In the genomic region with DNA sequence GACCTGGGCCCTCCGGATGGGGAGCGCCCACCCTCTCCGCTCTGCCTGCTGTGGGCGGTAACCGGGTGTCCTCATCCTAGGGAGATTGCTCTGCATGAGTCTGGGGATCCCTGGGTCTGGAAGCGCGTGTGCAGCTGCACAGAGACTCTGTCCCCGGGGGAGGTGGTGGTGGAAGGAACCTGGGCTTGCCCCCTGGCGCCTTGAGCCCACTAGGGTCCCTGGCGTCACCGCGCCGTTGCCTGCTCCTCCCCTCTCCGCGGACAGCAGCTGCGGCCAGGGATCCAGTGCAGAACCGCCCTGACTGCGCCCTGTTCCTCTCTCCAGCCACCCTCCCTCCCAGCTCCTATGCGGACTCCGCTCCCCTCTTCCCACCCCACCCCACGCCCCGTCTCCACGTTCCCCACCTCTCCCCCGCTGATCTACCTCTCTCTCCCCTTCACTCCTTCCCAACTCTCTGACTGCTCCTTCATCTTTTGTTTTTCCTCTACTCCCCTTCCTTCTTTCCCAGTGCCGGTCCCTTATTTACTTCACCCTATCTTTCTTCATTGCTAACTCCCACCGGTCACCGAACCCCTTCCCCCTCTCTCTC, we compare ENCODE assay signal across 9 mouse cellular contexts.
DNase-seq lines count a peak whose midpoint lies in the region; ATAC-seq and TF ChIP-seq lines count a peak whose summit lies in the region.
"Had no signal": no experiment of that assay in that cellular context is flagged by ENCODE, and none has a peak within 500 bp of the region (broad histone marks: within the 10 kb centered on the region; RNA-seq: fewer than 3 reads in every experiment).

No protein-coding gene starts in this region.

- peak overlapping the region; percentile 24 for H3K4me3 ChIP-seq in erythroblast, embryonic 14.5 days (replicated peaks)
- H3K4me3 ChIP-seq in forebrain, embryonic 15.5 days: peak overlapping the region; percentile 59
- peak overlapping the region; percentile 48 for H3K4me3 ChIP-seq in hindbrain, embryonic 11.5 days (ENCODE audit: low read depth, low read length)
- H3K4me3 ChIP-seq in liver, embryonic 14.5 days (ENCODE audit: insufficient read depth in 1 of 2, low read depth in 2 of 2, low read length in 2 of 2): peak overlapping the region; percentile 28 to 34; a peak in 3 of 4 replicates
- H3K4me3 ChIP-seq in olfactory bulb, adult 2 months (ENCODE audit: insufficient read depth, low read depth, low read length): peak overlapping the region; percentile 42

- H3K36me3 ChIP-seq in erythroblast, embryonic 14.5 days (ENCODE audit: control insufficient read depth): no peaks in the 10 kb centered on the region
- H3K36me3 ChIP-seq in forebrain, embryonic 15.5 days: no peaks in the 10 kb centered on the region
- no peaks in the 10 kb centered on the region for H3K36me3 ChIP-seq in hindbrain, embryonic 11.5 days (ENCODE audit: control insufficient read depth, insufficient read depth, low read length)
- H3K36me3 ChIP-seq in liver, embryonic 14.5 days (replicated peaks; ENCODE audit: control insufficient read depth, insufficient read depth, low read depth): no peaks in the 10 kb centered on the region
- H3K36me3 ChIP-seq: G1E had no signal

- TF ChIP-seq EP300 in liver, embryonic 14.5 days (IDR thresholded peaks at IDR 0.05; ENCODE audit: low read depth): no peak

- ATAC-seq in erythroblast, adult 5-6 weeks (replicated peaks; ENCODE audit: low FRiP score, poor library complexity, severe bottlenecking): no peak
- ATAC-seq in forebrain, embryonic 15.5 days (replicated peaks): peak; percentile 85
- ATAC-seq in hindbrain, embryonic 11.5 days (ENCODE audit: low FRiP score): peak; percentile 88
- ATAC-seq in liver, embryonic 14.5 days (ENCODE audit: insufficient read depth): no peak

- no peak overlapping the region for H3K27ac ChIP-seq in forebrain, embryonic 15.5 days (replicated peaks)
- peak overlapping the region; percentile 48; the same call in 1 of the 2 replicates for H3K27ac ChIP-seq in hindbrain, embryonic 11.5 days (ENCODE audit: low read depth, low read length)
- no peak overlapping the region for H3K27ac ChIP-seq in liver, embryonic 14.5 days
- H3K27ac ChIP-seq in olfactory bulb, adult 2 months (ENCODE audit: insufficient read depth, low read depth, low read length): no peak overlapping the region

- H3K4me1 ChIP-seq in erythroblast, embryonic 14.5 days (ENCODE audit: control insufficient read depth): peaks cover 2% of the 10 kb centered on the region; the same call in 1 of the 2 replicates
- H3K4me1 ChIP-seq in forebrain, embryonic 15.5 days: peaks cover 24% of the 10 kb centered on the region
- peaks cover 3% of the 10 kb centered on the region; the same call in 1 of the 2 replicates for H3K4me1 ChIP-seq in hindbrain, embryonic 11.5 days (replicated peaks; ENCODE audit: control insufficient read depth, insufficient read depth, low read length)
- no peaks in the 10 kb centered on the region; a peak in 1 of 4 replicates for H3K4me1 ChIP-seq in liver, embryonic 14.5 days (replicated peaks; ENCODE audit: control insufficient read depth in 2 of 2, insufficient read depth in 2 of 2, low read length in 1 of 2)
- H3K4me1 ChIP-seq in olfactory bulb, adult 2 months (ENCODE audit: control insufficient read depth, insufficient read depth, low read length): peaks cover 11% of the 10 kb centered on the region

- peak overlapping the region; percentile 99 for H3K4me2 ChIP-seq in forebrain, embryonic 15.5 days (replicated peaks)
- peak overlapping the region; percentile 89 for H3K4me2 ChIP-seq in hindbrain, embryonic 11.5 days (replicated peaks; ENCODE audit: low read depth, low read length)
- peak overlapping the region; percentile 58 for H3K4me2 ChIP-seq in liver, embryonic 14.5 days (ENCODE audit: low read depth)

- TF ChIP-seq CTCF in liver, embryonic 14.5 days (IDR thresholded peaks at IDR 0.05; ENCODE audit: low read depth): no peak
- no peak for TF ChIP-seq CTCF in olfactory bulb, adult 2 months (IDR thresholded peaks at IDR 0.05; ENCODE audit: insufficient read depth, low read depth, low read length)

- WGBS in forebrain, embryonic 15.5 days: under 1% methylated on average over 27 of the region's 27 CpGs
- under 1% methylated on average over 25 of the region's 27 CpGs for WGBS in hindbrain, embryonic 11.5 days
- WGBS in liver, embryonic 14.5 days (ENCODE audit: insufficient replicate concordance): 2% methylated on average over 21 of the region's 27 CpGs
- WGBS in olfactory bulb, adult 2 months: 2% methylated on average over 24 of the region's 27 CpGs

- peak overlapping the region; percentile 67 for H3K9ac ChIP-seq in forebrain, embryonic 15.5 days (replicated peaks)
- H3K9ac ChIP-seq in hindbrain, embryonic 11.5 days (ENCODE audit: low read depth, low read length): peak overlapping the region; percentile 66
- H3K9ac ChIP-seq in liver, embryonic 14.5 days (replicated peaks): no peak overlapping the region

- DNase-seq in ZHBTc4 (ENCODE audit: low read depth, low spot score): peak; percentile 46
- peak; percentile 71 for DNase-seq in hindbrain, embryonic 11.5 days (ENCODE audit: low spot score)
- DNase-seq in liver, embryonic 14.5 days (ENCODE audit: low read depth in 3 of 3, low spot score in 3 of 3): no peak
- no peak for DNase-seq in adipocyte (ENCODE audit: low spot score)

- H3K27me3 ChIP-seq in erythroblast, embryonic 14.5 days (ENCODE audit: control insufficient read depth): peaks cover 40% of the 10 kb centered on the region
- peaks cover 8% of the 10 kb centered on the region; the same call in 1 of the 2 replicates for H3K27me3 ChIP-seq in forebrain, embryonic 15.5 days
- no peaks in the 10 kb centered on the region for H3K27me3 ChIP-seq in hindbrain, embryonic 11.5 days (ENCODE audit: control insufficient read depth, insufficient read depth, low read length)
- H3K27me3 ChIP-seq in liver, embryonic 14.5 days (ENCODE audit: control insufficient read depth, insufficient read depth, low read length): peaks cover 21% of the 10 kb centered on the region

- no peak for TF ChIP-seq POLR2A in olfactory bulb, adult 2 months (IDR thresholded peaks at IDR 0.05; ENCODE audit: insufficient read depth, low read depth, low read length)

- no peaks in the 10 kb centered on the region for H3K9me3 ChIP-seq in erythroblast, embryonic 14.5 days (ENCODE audit: control insufficient read depth, low read length)
- H3K9me3 ChIP-seq in forebrain, embryonic 15.5 days: no peaks in the 10 kb centered on the region
- no peaks in the 10 kb centered on the region for H3K9me3 ChIP-seq in hindbrain, embryonic 11.5 days (ENCODE audit: control insufficient read depth, low read length)
- H3K9me3 ChIP-seq in liver, embryonic 14.5 days (ENCODE audit: control insufficient read depth, low read length): no peaks in the 10 kb centered on the region
- H3K9me3 ChIP-seq: G1E had no signal

Comparison
In these comparisons a context has a peak if more than half of its experiments do, and no peak if none do; other contexts are left out.
1. ATAC-seq: peak in forebrain, embryonic 15.5 days (single experiment) and hindbrain, embryonic 11.5 days (single experiment); none in erythroblast, adult 5-6 weeks (single experiment) and liver, embryonic 14.5 days (single experiment).
2. DNase-seq: peak in ZHBTc4 (single experiment) and hindbrain, embryonic 11.5 days (single experiment); none in liver, embryonic 14.5 days (0 of 3) and adipocyte (single experiment).
3. Peak in every context shown above with its lines, with median percentiles within 50 percentile points of each other: H3K4me3 ChIP-seq and H3K4me2 ChIP-seq.